Mouse (Mus musculus): ENCODE measurements around the gene Nol6. TPM values are rescaled to one million over a fixed set of nuclear protein-coding genes. Genes with fewer than 3 reads are reported as not detected.

The Nol6 gene
- polyA plus RNA-seq, 1 experiment from 2014 or later = 38.1 TPM

Other genes with a start within 250 kb of the Nol6 start
- not detected in 2 replicates for gene Spink4, start 204.4 kb downstream of the Nol6 start, polyA plus RNA-seq (2014; fragmentation: Nextera tagmentation; extraction: Ambion mirVana)
- 203 and 204 TPM in 2 replicates for gene Bag1, start 176.2 kb downstream of the Nol6 start, polyA plus RNA-seq (2014; fragmentation: Nextera tagmentation; extraction: Ambion mirVana)
- 172 and 186 TPM in 2 replicates for gene Chmp5, start 176.0 kb downstream of the Nol6 start, polyA plus RNA-seq (2014; fragmentation: Nextera tagmentation; extraction: Ambion mirVana)
- 90.8 and 114 TPM in 2 replicates for gene Nfx1, start 153.5 kb downstream of the Nol6 start, polyA plus RNA-seq (2014; fragmentation: Nextera tagmentation; extraction: Ambion mirVana)
- gene Aqp7, start 76.3 kb downstream of the Nol6 start, polyA plus RNA-seq (2014; fragmentation: Nextera tagmentation; extraction: Ambion mirVana) = 0.16 TPM in 1 of 2 replicates, not detected in the other
- 0.22 TPM in 1 of 2 replicates, not detected in the other for gene Aqp3, start 26.3 kb downstream of the Nol6 start, polyA plus RNA-seq (2014; fragmentation: Nextera tagmentation; extraction: Ambion mirVana)
- gene Ube2r2, start 11.3 kb upstream of the Nol6 start, polyA plus RNA-seq (2014; fragmentation: Nextera tagmentation; extraction: Ambion mirVana) = 75.7 and 80.7 TPM in 2 replicates
- gene Ubap2, start 150.7 kb upstream of the Nol6 start, polyA plus RNA-seq (2014; fragmentation: Nextera tagmentation; extraction: Ambion mirVana) = 41.9 and 56.2 TPM in 2 replicates
- gene Dcaf12, start 190.4 kb upstream of the Nol6 start, polyA plus RNA-seq (2014; fragmentation: Nextera tagmentation; extraction: Ambion mirVana) = 63.6 and 66.6 TPM in 2 replicates
- gene Ubap1, start 224.5 kb upstream of the Nol6 start, polyA plus RNA-seq (2014; fragmentation: Nextera tagmentation; extraction: Ambion mirVana) = 58.4 and 77.2 TPM in 2 replicates